Mouse (Mus musculus) testis, adult 2 months (tissue): Measurements from ENCODE around the gene Olfr525. TPM values are rescaled to one million over a fixed set of nuclear protein-coding genes. Genes with fewer than 3 reads are reported as not detected.

Experiments used
- H3K27ac ChIP-seq: fragments of 200-500 bp; 2 replicates; pipeline ENCODE4 v1.5.1; 2012; ENCODE audit warnings: low read depth, low read length; ENCODE audit not compliant: control insufficient read depth, insufficient read depth
- H3K27me3 ChIP-seq: fragments of 200-500 bp; 2 replicates; pipeline ENCODE4 v1.6.1; 2012; ENCODE audit warnings: mild to moderate bottlenecking, low read length, moderate library complexity; ENCODE audit not compliant: control insufficient read depth, insufficient read depth
- H3K36me3 ChIP-seq: fragments of 200-500 bp; 2 replicates; pipeline ENCODE4 v1.6.1; 2012; ENCODE audit warnings: mild to moderate bottlenecking, low read length; ENCODE audit not compliant: control insufficient read depth, insufficient read depth
- H3K4me1 ChIP-seq: fragments of 200-500 bp; 2 replicates; pipeline ENCODE4 v1.6.1; 2012; ENCODE audit warnings: low read length; ENCODE audit not compliant: control insufficient read depth, insufficient read depth
- H3K4me3 ChIP-seq: fragments of 200-500 bp; 2 replicates; pipeline ENCODE4 v1.5.1; 2012; ENCODE audit warnings: low read depth, mild to moderate bottlenecking, low read length, moderate library complexity, mixed read lengths; ENCODE audit not compliant: control insufficient read depth
- CTCF ChIP-seq: fragments of 200-500 bp; IDR thresholded peaks from 2 replicates; pipeline ENCODE4 v1.5.1; 2012; ENCODE audit warnings: low read depth, mild to moderate bottlenecking, inconsistent platforms, low read length, moderate library complexity; ENCODE audit not compliant: control insufficient read depth, insufficient read depth, insufficient replicate concordance
- POLR2A ChIP-seq: fragments of 200-500 bp; IDR thresholded peaks from 2 replicates; pipeline ENCODE4 v1.6.1; 2012; ENCODE audit warnings: low read depth, mild to moderate bottlenecking, inconsistent platforms, low read length, moderate library complexity; ENCODE audit not compliant: control insufficient read depth
- polyA plus RNA-seq: library from polyadenylated mRNA; depleted of rRNA; stranded (reverse); fragments of >200 nt; gene quantifications from 2 replicates; pipeline ENCODE4 v1.2.3, GENCODE M21; 2012; rRNA removed

Gene Olfr525
- polyA plus RNA-seq, 1 experiment = not detected

GRCm38 (mm10) chr7:140361571-140361970 is 40.9 kb downstream of the Olfr525 start, which contains the start of gene Olfr60:
Olfr60 (minus strand) TSS chr7:140361671.
- no peak within 1 kb of the TSS for H3K4me3 ChIP-seq
- no peaks in the 10 kb centered on the region for H3K27me3 ChIP-seq
- no peak for TF ChIP-seq POLR2A
- no peak for TF ChIP-seq CTCF
- no peaks in the 10 kb centered on the region for H3K4me1 ChIP-seq
- H3K27ac ChIP-seq = no peak within 1 kb of the TSS
- no peaks in the 10 kb centered on the region for H3K36me3 ChIP-seq

DNA sequence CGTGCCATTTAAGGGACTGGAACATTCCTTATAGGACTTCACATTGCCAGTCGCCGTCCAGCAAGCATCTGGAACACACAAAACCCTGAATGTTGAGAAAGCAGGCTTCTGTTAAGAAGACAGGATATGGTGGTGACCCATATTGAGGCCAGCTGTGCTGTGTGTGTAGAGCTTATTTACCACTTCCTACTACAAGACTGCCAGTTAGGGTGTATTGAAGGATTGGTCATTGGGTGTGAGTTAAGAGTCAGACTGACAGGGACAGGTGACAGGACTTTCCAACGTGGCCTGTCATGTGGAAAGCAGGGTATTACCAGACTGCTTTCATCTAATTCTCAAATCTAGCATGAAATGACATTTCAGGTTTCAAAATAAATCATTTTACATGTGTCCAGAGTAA is 53.6 kb downstream of the Olfr525 start:
- H3K27ac ChIP-seq = no peak overlapping the region
- TF ChIP-seq POLR2A (no peak), CTCF (no peak)
- H3K4me3 ChIP-seq = no peak overlapping the region
- H3K4me1 ChIP-seq = no peaks in the 10 kb centered on the region
- H3K27me3 ChIP-seq = no peaks in the 10 kb centered on the region
- no peaks in the 10 kb centered on the region for H3K36me3 ChIP-seq

- Histone ChIP-seq H3K27me3 (no peaks in the 10 kb centered on the region), H3K27ac (no peak within 1 kb of the TSS), H3K36me3 (no peaks in the 10 kb centered on the region), H3K4me1 (no peaks in the 10 kb centered on the region), H3K4me3 (no peak within 1 kb of the TSS)
- no peak for TF ChIP-seq POLR2A
- TF ChIP-seq CTCF = no peak
Observed at GRCm38 (mm10) chr7:140376231-140376630, 55.6 kb downstream of the Olfr525 start, which contains the start of gene Olfr530. Olfr530 (minus strand) TSS chr7:140376331.

DNA sequence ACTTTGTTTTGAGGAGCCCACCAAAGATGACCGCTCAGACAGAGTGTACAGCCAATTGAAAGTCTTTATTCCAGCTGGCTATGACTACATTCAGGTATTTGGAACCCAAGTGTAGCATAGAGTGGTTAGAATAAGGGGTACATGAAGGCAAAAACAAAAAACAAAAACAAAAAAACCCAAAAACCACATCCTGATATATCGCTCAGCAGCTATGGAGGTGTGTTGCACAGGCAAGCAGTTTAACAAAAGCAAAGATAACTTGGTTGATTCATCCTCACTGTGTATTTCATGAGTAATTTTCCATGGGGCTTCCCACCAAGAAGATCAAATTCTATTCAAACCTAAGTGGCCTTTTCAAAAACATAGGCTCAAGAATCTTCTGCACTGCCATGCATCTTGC is 56.3 kb downstream of the Olfr525 start:
- Histone ChIP-seq H3K4me3 (no peak overlapping the region), H3K36me3 (no peaks in the 10 kb centered on the region), H3K27me3 (no peaks in the 10 kb centered on the region), H3K27ac (no peak overlapping the region), H3K4me1 (no peaks in the 10 kb centered on the region)
- TF ChIP-seq CTCF (no peak), POLR2A (no peak)

Other genes starting within 250 kb of the Olfr525 start
- 3.7 and 4.6 TPM in 2 replicates for gene Caly, start 238.3 kb upstream of the Olfr525 start, polyA plus RNA-seq
- 0.73 and 1.4 TPM in 2 replicates for gene Prap1, start 227.5 kb upstream of the Olfr525 start, polyA plus RNA-seq
- gene Fuom, start 218.4 kb upstream of the Olfr525 start, polyA plus RNA-seq = 2.1 and 2.7 TPM in 2 replicates
- 3.0 and 4.2 TPM in 2 replicates for gene Paox, start 205.1 kb upstream of the Olfr525 start, polyA plus RNA-seq
- 22.0 and 24.2 TPM in 2 replicates for gene Echs1, start 204.4 kb upstream of the Olfr525 start, polyA plus RNA-seq
- gene Mtg1, start 183.3 kb upstream of the Olfr525 start, polyA plus RNA-seq = 10.7 and 11.3 TPM in 2 replicates
- gene Sprn, start 166.0 kb upstream of the Olfr525 start, polyA plus RNA-seq = 0.13 and 0.30 TPM in 2 replicates
- not detected in 2 replicates for gene Olfr522, start 156.1 kb upstream of the Olfr525 start, polyA plus RNA-seq
- gene Olfr523, start 147.6 kb upstream of the Olfr525 start, polyA plus RNA-seq = not detected in 2 replicates
- gene Olfr524, start 114.9 kb upstream of the Olfr525 start, polyA plus RNA-seq = not detected in 2 replicates
- gene Cd163l1, start 102.6 kb upstream of the Olfr525 start, polyA plus RNA-seq = 0.02 and 0.28 TPM in 2 replicates
- 0.13 and 0.19 TPM in 2 replicates for gene 5830411N06Rik, start 73.6 kb upstream of the Olfr525 start, polyA plus RNA-seq
- gene Olfr527, start 13.2 kb downstream of the Olfr525 start, polyA plus RNA-seq = not detected in 2 replicates
- gene Olfr60, start 40.8 kb downstream of the Olfr525 start, polyA plus RNA-seq = not detected in 2 replicates
- gene Olfr530, start 55.5 kb downstream of the Olfr525 start, polyA plus RNA-seq = not detected in 2 replicates
- gene Olfr531, start 82.1 kb downstream of the Olfr525 start, polyA plus RNA-seq = not detected in 2 replicates
- not detected in 2 replicates for gene Olfr532, start 100.8 kb downstream of the Olfr525 start, polyA plus RNA-seq
- gene Olfr533, start 142.5 kb downstream of the Olfr525 start, polyA plus RNA-seq = not detected in 2 replicates
- gene Olfr535, start 163.4 kb downstream of the Olfr525 start, polyA plus RNA-seq = not detected in 2 replicates
- gene Olfr536, start 186.5 kb downstream of the Olfr525 start, polyA plus RNA-seq = not detected in 2 replicates
- 0.11 and 0.13 TPM in 2 replicates for gene Olfr538, start 247.0 kb downstream of the Olfr525 start, polyA plus RNA-seq